Mouse (Mus musculus) lung, embryonic 14.5 days (tissue): ENCODE results near the gene Prr18. TPM values are rescaled to one million over a fixed set of nuclear protein-coding genes. Genes with fewer than 3 reads are reported as not detected.
"Not testable (repeated sequence)": the region's sequence is repeated elsewhere in the genome, so short reads cannot be mapped to it uniquely, and the experiment has no call there.

Experiments
- ATAC-seq: fragments of 200-750 bp; cut with Nextera tagmentation; 2 replicates; pipeline ENCODE4 v1.8.0; 2017; ENCODE audit warnings: mild to moderate bottlenecking, moderate TSS enrichment, moderate library complexity; ENCODE audit not compliant: insufficient read depth
- DNase-seq: peaks from one replicate; pipeline ENCODE4 v3.0.0-alpha.2; 2015
- H3K27ac ChIP-seq: fragments of 300-500 bp; sonication (generic); 2 replicates; pipeline ENCODE4 v1.5.1; 2014; ENCODE audit warnings: low read depth, mild to moderate bottlenecking, moderate library complexity
- H3K27me3 ChIP-seq: fragments of 300-500 bp; sonication (generic); 2 replicates; pipeline ENCODE4 v1.6.1; 2014; ENCODE audit warnings: low read length, control low read depth; ENCODE audit not compliant: insufficient read depth
- H3K36me3 ChIP-seq: fragments of 300-500 bp; sonication (generic); 2 replicates; pipeline ENCODE4 v1.6.1; 2014; ENCODE audit warnings: control low read depth; ENCODE audit not compliant: insufficient read depth
- H3K4me1 ChIP-seq: fragments of 300-500 bp; sonication (generic); 2 replicates; pipeline ENCODE4 v1.6.1; 2014; ENCODE audit warnings: antibody characterized with exemption, control low read depth; ENCODE audit not compliant: insufficient read depth
- H3K4me2 ChIP-seq: fragments of 300-500 bp; sonication (generic); 2 replicates; pipeline ENCODE4 v1.6.1; 2014; ENCODE audit warnings: mild to moderate bottlenecking
- H3K4me3 ChIP-seq: fragments of 300-500 bp; sonication (generic); 2 replicates; pipeline ENCODE4 v1.5.1; 2014; ENCODE audit warnings: low read depth, low read length
- H3K9ac ChIP-seq: fragments of 300-500 bp; sonication (generic); 2 replicates; pipeline ENCODE4 v1.6.1; 2014
- H3K9me3 ChIP-seq: fragments of 300-500 bp; sonication (generic); 2 replicates; pipeline ENCODE4 v1.6.1; 2016; ENCODE audit warnings: low read depth, low read length, control low read depth
- CTCF ChIP-seq: IDR thresholded peaks from 2 replicates; pipeline ENCODE4 v1.5.1; 2016; ENCODE audit warnings: antibody characterized with exemption, low read depth
- WGBS: fragments of 180-500 bp; shearing (Covaris S2); extraction: QIAGEN DNeasy Blood & Tissue Kit; methylation state at CpG from one replicate; pipeline ENCODE4 v1.1.7; 2014; 5-methylcytosine and 5-hydroxymethylcytosine counted together
- polyA plus RNA-seq: library from polyadenylated mRNA; unstranded; fragments of >200 nt; fragmentation: Nextera tagmentation; extraction: Ambion mirVana; gene quantifications from 2 replicates; pipeline ENCODE4 v1.2.1, GENCODE M21; 2014

Gene Prr18
- polyA plus RNA-seq, 1 experiment from 2014 or later: 2.1 TPM

DNA sequence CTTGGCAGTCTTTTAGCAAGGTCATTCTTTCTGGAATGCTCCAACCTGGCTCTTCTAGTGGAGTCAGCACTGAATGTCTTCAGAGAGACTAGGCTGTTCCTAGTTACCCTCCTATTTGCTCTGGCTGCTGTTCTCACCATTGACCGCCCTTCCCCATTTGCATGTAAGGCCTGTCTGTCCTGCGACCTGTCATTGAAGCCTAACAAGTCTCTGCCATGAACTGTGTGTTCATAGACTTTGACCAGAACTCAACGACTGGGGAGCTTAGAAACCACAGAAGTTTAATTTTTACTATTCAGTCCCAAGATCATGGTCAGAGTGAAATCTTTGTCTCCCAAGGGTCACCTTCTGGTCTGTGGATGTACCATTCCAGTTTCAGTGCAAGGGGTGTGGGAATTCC, 23.3 kb upstream of the Prr18 start:
- Histone ChIP-seq H3K27me3 (no peaks in the 10 kb centered on the region), H3K9ac (no peak overlapping the region), H3K9me3 (no peaks in the 10 kb centered on the region), H3K4me3 (no peak overlapping the region), H3K4me1 (no peaks in the 10 kb centered on the region), H3K27ac (no peak overlapping the region), H3K4me2 (no peak overlapping the region), H3K36me3 (no peaks in the 10 kb centered on the region)
- TF ChIP-seq CTCF: no peak
- no peak for DNase-seq
- WGBS: 82% methylated on average over 3 of the region's 3 CpGs
- ATAC-seq: no peak

DNA sequence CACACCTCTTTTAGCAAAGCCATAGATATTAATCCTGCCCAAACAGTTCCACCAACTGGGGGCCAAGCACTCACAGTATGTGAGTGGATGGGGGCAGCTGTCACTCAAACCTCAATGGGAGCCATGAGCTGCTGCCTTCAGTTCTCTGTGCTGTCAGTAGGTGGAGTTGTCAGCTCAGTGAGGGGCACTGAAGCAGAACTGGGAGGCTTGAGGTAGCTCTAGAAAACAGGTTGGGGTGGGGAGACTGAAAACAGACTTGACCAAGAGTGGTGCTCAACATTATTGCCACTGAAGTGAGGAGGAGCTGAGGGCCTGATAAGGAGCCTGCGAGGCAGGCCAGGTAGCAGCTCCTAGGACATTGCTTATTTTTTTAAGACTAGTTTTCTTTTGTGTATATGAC, 21.0 kb upstream of the Prr18 start:
- Histone ChIP-seq H3K27ac (no peak overlapping the region), H3K36me3 (no peaks in the 10 kb centered on the region), H3K4me1 (no peaks in the 10 kb centered on the region), H3K9me3 (no peaks in the 10 kb centered on the region), H3K4me3 (no peak overlapping the region), H3K4me2 (no peak overlapping the region), H3K27me3 (no peaks in the 10 kb centered on the region), H3K9ac (no peak overlapping the region)
- no peak for ATAC-seq
- peak; percentile 26 for DNase-seq
- TF ChIP-seq CTCF: peak; percentile 50
- WGBS: 50% methylated on average over 1 of the region's 1 CpGs

DNA sequence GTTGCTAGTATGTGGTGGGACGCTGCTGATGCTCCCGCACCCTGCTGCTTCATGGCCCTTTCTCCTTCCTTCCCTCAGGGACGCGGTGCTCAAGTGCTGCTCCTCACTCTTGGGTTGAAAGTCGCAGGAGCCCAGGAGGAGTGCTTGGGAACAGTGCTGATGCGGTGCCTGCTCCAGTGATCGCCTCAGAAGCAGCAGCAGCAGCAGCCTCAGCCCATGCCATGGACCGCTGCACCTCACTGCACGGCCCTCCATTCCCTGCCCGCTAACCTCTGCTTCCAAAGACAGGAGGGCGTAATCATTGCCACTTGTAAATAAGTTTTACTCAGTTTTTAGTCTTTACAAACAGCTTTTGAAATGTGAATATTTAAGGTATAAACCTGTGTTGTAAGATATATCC, 10.4 kb upstream of the Prr18 start:
- not testable (repeated sequence) for H3K9me3 ChIP-seq, H3K27ac ChIP-seq, H3K4me1 ChIP-seq, ATAC-seq, H3K27me3 ChIP-seq, H3K4me2 ChIP-seq, H3K4me3 ChIP-seq, H3K9ac ChIP-seq, H3K36me3 ChIP-seq, DNase-seq
- 85% methylated on average over 8 of the region's 11 CpGs for WGBS

DNA sequence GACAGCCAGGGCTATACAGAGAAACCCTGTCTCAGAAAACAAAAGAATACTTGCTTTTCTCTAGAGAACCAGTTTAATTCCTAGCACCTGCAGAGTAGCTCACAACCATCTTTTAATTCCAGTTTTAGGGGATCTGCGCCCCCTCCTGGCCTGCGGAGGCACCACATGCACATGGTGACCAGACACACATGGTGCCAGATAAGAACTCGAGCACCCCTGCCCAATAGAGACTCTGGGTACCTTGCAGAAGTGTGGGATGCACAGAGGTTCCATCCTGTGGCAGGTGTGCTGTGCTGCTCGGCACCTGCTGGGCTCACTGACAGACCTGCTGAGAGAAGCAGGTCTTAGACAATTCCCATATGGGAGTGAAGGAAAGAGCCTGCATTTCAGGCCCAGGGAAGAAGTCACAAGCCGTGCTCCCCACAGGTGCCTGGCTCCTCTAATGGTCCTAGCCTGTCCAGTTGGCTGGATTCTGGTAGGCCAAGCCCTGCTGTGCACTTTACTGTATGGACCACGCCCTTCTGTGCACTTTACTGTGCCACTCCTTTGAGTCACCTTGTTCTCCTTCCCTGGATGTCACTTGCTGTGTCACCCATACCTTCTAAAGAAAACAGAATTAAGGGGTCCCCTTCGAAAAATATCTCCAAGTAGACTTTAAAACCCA, 8.6 kb upstream of the Prr18 start:
- peaks cover 5% of the 10 kb centered on the region; the same call in 1 of the 2 replicates for H3K36me3 ChIP-seq
- no peak overlapping the region for H3K4me3 ChIP-seq
- no peak overlapping the region for H3K9ac ChIP-seq
- H3K4me1 ChIP-seq: no peaks in the 10 kb centered on the region
- peak; percentile 54 for TF ChIP-seq CTCF
- no peak overlapping the region for H3K27ac ChIP-seq
- ATAC-seq (no peak; the same call in 1 of the 2 replicates), DNase-seq (peak; percentile 30)
- no peaks in the 10 kb centered on the region for H3K9me3 ChIP-seq
- H3K27me3 ChIP-seq: no peaks in the 10 kb centered on the region
- 71% methylated on average over 7 of the region's 7 CpGs for WGBS
- no peak overlapping the region for H3K4me2 ChIP-seq

DNA sequence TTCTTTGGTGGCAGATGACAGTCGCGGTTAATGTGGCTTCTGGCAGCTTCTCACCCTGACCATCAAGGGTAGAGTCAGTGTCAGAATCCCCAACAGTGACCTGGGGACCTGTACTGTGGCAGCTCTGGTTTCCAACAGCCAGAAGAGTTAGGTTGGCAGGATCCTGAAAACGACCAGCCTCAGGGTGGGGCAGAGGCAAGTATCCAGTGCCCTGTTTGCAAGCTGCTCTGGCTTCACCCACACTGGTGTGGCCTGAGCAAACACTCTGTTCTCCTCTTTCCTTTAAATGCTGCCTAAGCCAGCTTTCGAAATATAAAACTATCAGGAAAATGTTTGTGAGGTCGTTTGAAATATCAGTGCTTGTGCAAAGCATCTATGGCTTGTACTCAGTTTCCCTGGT, 6.7 kb upstream of the Prr18 start:
- 70% methylated on average over 5 of the region's 5 CpGs for WGBS
- no peak overlapping the region for H3K27ac ChIP-seq
- no peaks in the 10 kb centered on the region for H3K9me3 ChIP-seq
- TF ChIP-seq CTCF: no peak
- no peaks in the 10 kb centered on the region for H3K4me1 ChIP-seq
- ATAC-seq (no peak), DNase-seq (no peak)
- no peaks in the 10 kb centered on the region for H3K27me3 ChIP-seq
- H3K4me3 ChIP-seq: no peak overlapping the region
- H3K36me3 ChIP-seq: peaks cover 5% of the 10 kb centered on the region; the same call in 1 of the 2 replicates
- H3K9ac ChIP-seq: no peak overlapping the region
- H3K4me2 ChIP-seq: no peak overlapping the region

DNA sequence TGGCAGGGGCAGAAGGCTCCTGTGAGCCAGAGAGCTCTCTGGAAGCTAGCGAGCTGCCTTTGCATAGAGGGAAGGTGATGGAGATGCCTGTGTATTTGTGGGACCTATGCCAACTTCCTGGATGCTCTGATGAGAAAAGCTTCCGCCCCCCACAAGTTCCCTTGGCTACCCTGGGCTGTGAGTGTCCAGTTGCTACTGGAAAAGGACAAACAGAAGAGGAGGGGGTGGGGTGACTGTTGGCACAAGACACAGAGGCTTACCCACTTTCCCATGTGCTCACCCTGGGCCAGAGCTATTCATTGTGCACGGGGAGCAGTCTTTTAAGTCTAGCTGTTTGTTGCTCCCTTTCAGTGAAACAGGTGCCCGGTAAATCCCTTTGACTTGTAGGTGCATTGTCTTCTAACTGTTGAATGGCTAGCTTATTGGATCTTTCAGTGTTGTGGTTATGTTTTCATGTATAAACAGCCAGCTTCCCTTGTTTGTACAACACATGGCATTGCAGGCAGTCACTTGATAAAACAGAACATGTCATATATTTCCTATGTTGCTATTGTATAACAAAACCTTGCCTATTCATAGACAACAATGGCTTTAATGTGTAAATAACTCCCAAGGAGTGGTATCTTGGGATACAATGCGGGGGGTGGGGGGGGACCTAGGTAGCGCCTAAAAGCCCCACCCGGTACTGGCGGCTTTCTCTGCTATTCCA, 2.6 kb downstream of the Prr18 start:
- Histone ChIP-seq H3K4me3 (peak overlapping the region; percentile 52), H3K36me3 (no peaks in the 10 kb centered on the region), H3K4me1 (0 out of 2 replicates have a peak, but pooled peaks cover 4% of the 10 kb centered on the region), H3K27me3 (peaks cover 43% of the 10 kb centered on the region), H3K9ac (no peak overlapping the region), H3K4me2 (peak overlapping the region; percentile 99), H3K9me3 (no peaks in the 10 kb centered on the region), H3K27ac (no peak overlapping the region)
- peak; percentile 44; the same call in 1 of the 2 replicates for ATAC-seq
- 21% methylated on average over 8 of the region's 8 CpGs for WGBS
- peak; percentile 66 for DNase-seq
- TF ChIP-seq CTCF: no peak
